10 mouse cellular contexts compared by ENCODE assay signal in genomic region chr12:72790538-72790937, GRCm38 (mm10). TPM values are rescaled to one million over a fixed set of nuclear protein-coding genes. Genes with fewer than 3 reads are reported as not detected.
A peak's percentile ranks its signal among the peaks of the same experiment; 100 is the strongest.
DNase-seq lines count a peak whose midpoint lies in the region; ATAC-seq and TF ChIP-seq lines count a peak whose summit lies in the region.
"Had no signal": no experiment of that assay in that cellular context is flagged by ENCODE, and none has a peak within 500 bp of the region (broad histone marks: within the 10 kb centered on the region; RNA-seq: fewer than 3 reads in every experiment).

No protein-coding gene starts in this region.

- TF ChIP-seq POLR2A in MEL (IDR thresholded peaks at IDR 0.05; ENCODE audit: control insufficient read depth in 1 of 2, insufficient read depth in 1 of 2, low read depth in 1 of 2, low read length in 2 of 2, poor library complexity in 1 of 2): no peak

- H3K4me3 ChIP-seq in forebrain, embryonic 14.5 days (ENCODE audit: low read depth, low read length): no peak overlapping the region
- no peak overlapping the region for H3K4me3 ChIP-seq in forebrain, embryonic 10.5 days
- no peak overlapping the region for H3K4me3 ChIP-seq in MEL (ENCODE audit: control insufficient read depth in 1 of 2, insufficient read depth in 1 of 2, low read depth in 2 of 2, low read length in 2 of 2)
- no peak overlapping the region for H3K4me3 ChIP-seq in liver, postnatal 0 days (ENCODE audit: low read depth, low read length)
- no peak overlapping the region for H3K4me3 ChIP-seq in forebrain, embryonic 16.5 days (replicated peaks; ENCODE audit: low read length)
- H3K4me3 ChIP-seq: heart, embryonic 13.5 days had no signal

- peaks cover under 1% of the 10 kb centered on the region; the same call in 1 of the 2 replicates for H3K79me2 ChIP-seq in MEL (ENCODE audit: control insufficient read depth, insufficient read depth, low read length, poor library complexity)

- no peaks in the 10 kb centered on the region for H3K27me3 ChIP-seq in forebrain, embryonic 14.5 days (replicated peaks; ENCODE audit: control insufficient read depth, insufficient read depth, low read length)
- H3K27me3 ChIP-seq in forebrain, embryonic 10.5 days (ENCODE audit: poor library complexity, severe bottlenecking): no peaks in the 10 kb centered on the region
- H3K27me3 ChIP-seq in MEL (ENCODE audit: control insufficient read depth in 1 of 2, insufficient read depth in 2 of 2, low read length in 2 of 2): no peaks in the 10 kb centered on the region
- H3K27me3 ChIP-seq in liver, postnatal 0 days (ENCODE audit: insufficient read depth, low read length): no peaks in the 10 kb centered on the region
- no peaks in the 10 kb centered on the region for H3K27me3 ChIP-seq in forebrain, embryonic 16.5 days (replicated peaks; ENCODE audit: control insufficient read depth, insufficient read depth, low read length)
- H3K27me3 ChIP-seq: heart, embryonic 13.5 days had no signal

- DNase-seq in forebrain, embryonic 14.5 days (ENCODE audit: low spot score): peak; percentile 47
- no peak for DNase-seq in forebrain, embryonic 10.5 days (ENCODE audit: extremely low spot score, low spot score)
- DNase-seq in MEL (ENCODE audit: low read depth, low spot score): peak; percentile 93
- peak; percentile 92 to 93 for DNase-seq in cerebellum, postnatal 10 days
- DNase-seq in liver, postnatal 0 days: peak; percentile 56
- no peak for DNase-seq in right cerebral cortex, postnatal 10 days (ENCODE audit: low spot score in 2 of 2)
- DNase-seq in adrenal gland, adult 2 months: no peak
- DNase-seq: kidney, postnatal 25 days had no signal

- no peak overlapping the region for H3K27ac ChIP-seq in forebrain, embryonic 14.5 days (ENCODE audit: low read depth, low read length)
- no peak overlapping the region for H3K27ac ChIP-seq in forebrain, embryonic 10.5 days
- no peak overlapping the region for H3K27ac ChIP-seq in MEL (ENCODE audit: control insufficient read depth, low read depth, low read length)
- H3K27ac ChIP-seq in liver, postnatal 0 days (ENCODE audit: low read depth): no peak overlapping the region
- no peak overlapping the region for H3K27ac ChIP-seq in forebrain, embryonic 16.5 days (ENCODE audit: low read length)
- H3K27ac ChIP-seq: heart, embryonic 13.5 days had no signal

- WGBS in forebrain, embryonic 14.5 days: 45% methylated on average over 7 of the region's 7 CpGs
- 76% methylated on average over 7 of the region's 7 CpGs for WGBS in forebrain, embryonic 10.5 days
- 55% methylated on average over 7 of the region's 7 CpGs for WGBS in liver, postnatal 0 days (ENCODE audit: insufficient replicate concordance)
- WGBS in forebrain, embryonic 16.5 days: 59% methylated on average over 7 of the region's 7 CpGs

- H3K4me2 ChIP-seq in forebrain, embryonic 14.5 days (ENCODE audit: low read length): no peak overlapping the region
- H3K4me2 ChIP-seq in liver, postnatal 0 days (ENCODE audit: low read depth, low read length): no peak overlapping the region
- H3K4me2 ChIP-seq in forebrain, embryonic 16.5 days (ENCODE audit: low read length): no peak overlapping the region
- H3K4me2 ChIP-seq: heart, embryonic 13.5 days had no signal

- no peak for ATAC-seq in forebrain, embryonic 14.5 days
- ATAC-seq in liver, postnatal 0 days: peak; percentile 88
- no peak for ATAC-seq in forebrain, embryonic 16.5 days

- H3K9ac ChIP-seq in forebrain, embryonic 14.5 days (ENCODE audit: low read length): no peak overlapping the region
- H3K9ac ChIP-seq in MEL (ENCODE audit: control insufficient read depth, low read depth, low read length, poor library complexity, severe bottlenecking): no peak overlapping the region
- no peak overlapping the region for H3K9ac ChIP-seq in liver, postnatal 0 days (replicated peaks)
- H3K9ac ChIP-seq in forebrain, embryonic 16.5 days (replicated peaks; ENCODE audit: low read depth, low read length): no peak overlapping the region
- H3K9ac ChIP-seq: heart, embryonic 13.5 days had no signal

- no peaks in the 10 kb centered on the region for H3K9me3 ChIP-seq in forebrain, embryonic 14.5 days (replicated peaks; ENCODE audit: control insufficient read depth, low read length)
- H3K9me3 ChIP-seq in forebrain, embryonic 10.5 days: no peaks in the 10 kb centered on the region
- no peaks in the 10 kb centered on the region for H3K9me3 ChIP-seq in MEL (replicated peaks; ENCODE audit: insufficient read depth, low read length)
- no peaks in the 10 kb centered on the region for H3K9me3 ChIP-seq in liver, postnatal 0 days (ENCODE audit: low read length)
- H3K9me3 ChIP-seq in forebrain, embryonic 16.5 days (ENCODE audit: control insufficient read depth, low read length): no peaks in the 10 kb centered on the region
- H3K9me3 ChIP-seq: heart, embryonic 13.5 days had no signal

- H3K36me3 ChIP-seq in forebrain, embryonic 14.5 days (ENCODE audit: control insufficient read depth, insufficient read depth, low read length): peaks cover 37% of the 10 kb centered on the region
- H3K36me3 ChIP-seq in forebrain, embryonic 10.5 days (replicated peaks): peaks cover 56% of the 10 kb centered on the region
- peaks cover 14 to 23% of the 10 kb centered on the region in 2 experiments for H3K36me3 ChIP-seq in MEL (ENCODE audit: control insufficient read depth in 1 of 2, insufficient read depth in 2 of 2, low read length in 2 of 2)
- peaks cover 45% of the 10 kb centered on the region for H3K36me3 ChIP-seq in liver, postnatal 0 days (replicated peaks; ENCODE audit: insufficient read depth, low read length)
- H3K36me3 ChIP-seq in forebrain, embryonic 16.5 days (ENCODE audit: control insufficient read depth, insufficient read depth): peaks cover 15% of the 10 kb centered on the region

- TF ChIP-seq CTCF in MEL (IDR thresholded peaks at IDR 0.05 in 2 of 3, conservative IDR thresholded peaks at IDR 0.05 in 1 of 3; ENCODE audit: control insufficient read depth in 1 of 3, insufficient read depth in 1 of 3, low read depth in 2 of 3, low read length in 3 of 3, poor library complexity in 1 of 3, severe bottlenecking in 1 of 3): no peak; a peak in 1 of 6 replicates
- TF ChIP-seq CTCF in liver, postnatal 0 days (IDR thresholded peaks at IDR 0.05; ENCODE audit: low read depth): peak; percentile 47

- TF ChIP-seq RAD21 in MEL (IDR thresholded peaks at IDR 0.05; ENCODE audit: low read depth, low read length): no peak

- no peaks in the 10 kb centered on the region for H3K4me1 ChIP-seq in forebrain, embryonic 14.5 days (ENCODE audit: control insufficient read depth, insufficient read depth, low read length)
- H3K4me1 ChIP-seq in forebrain, embryonic 10.5 days: no peaks in the 10 kb centered on the region
- peaks cover 0 to 15% of the 10 kb centered on the region in 2 experiments; a peak in 3 of 4 replicates for H3K4me1 ChIP-seq in MEL (ENCODE audit: control insufficient read depth in 1 of 2, insufficient read depth in 2 of 2, low read length in 2 of 2)
- peaks cover 6% of the 10 kb centered on the region for H3K4me1 ChIP-seq in liver, postnatal 0 days (ENCODE audit: insufficient read depth)
- H3K4me1 ChIP-seq in forebrain, embryonic 16.5 days (replicated peaks; ENCODE audit: control insufficient read depth, insufficient read depth, low read length): no peaks in the 10 kb centered on the region

- TF ChIP-seq EP300 in MEL (IDR thresholded peaks at IDR 0.05; ENCODE audit: low read depth in 1 of 2, low read length in 2 of 2): peak; percentile 91 to 93
- TF ChIP-seq EP300 in liver, postnatal 0 days (IDR thresholded peaks at IDR 0.05; ENCODE audit: low read depth): peak; percentile 83; the same call in 1 of the 2 replicates

TF ChIP-seq in MEL, 35 proteins besides CTCF, POLR2A, EP300 and RAD21 (continues in another document):
- TF ChIP-seq POLR2AphosphoS2 (IDR thresholded peaks at IDR 0.05; ENCODE audit: low read length): no peak
- TF ChIP-seq MYB (IDR thresholded peaks at IDR 0.05; ENCODE audit: low read depth, low read length): peak; percentile 77
- peak; percentile 93 for TF ChIP-seq GATA1 (IDR thresholded peaks at IDR 0.05; ENCODE audit: low read depth, low read length)
- no peak for TF ChIP-seq GABPA (IDR thresholded peaks at IDR 0.05; ENCODE audit: low read depth, low read length)
- no peak for TF ChIP-seq NELFE (IDR thresholded peaks at IDR 0.05; ENCODE audit: low read depth, low read length)
- TF ChIP-seq CHD2 (IDR thresholded peaks at IDR 0.05; ENCODE audit: low read length): no peak
- no peak for TF ChIP-seq JUND (IDR thresholded peaks at IDR 0.05; ENCODE audit: low read depth, low read length)
- TF ChIP-seq SIN3A (IDR thresholded peaks at IDR 0.05; ENCODE audit: low read length): peak; percentile 86
- peak; percentile 91 for TF ChIP-seq TCF12 (IDR thresholded peaks at IDR 0.05; ENCODE audit: low read depth, low read length)
- no peak for TF ChIP-seq E2F4 (IDR thresholded peaks at IDR 0.05; ENCODE audit: borderline replicate concordance, low read depth, low read length)
- TF ChIP-seq ELF1 (IDR thresholded peaks at IDR 0.05; ENCODE audit: low read depth, low read length): no peak
- TF ChIP-seq MAX (IDR thresholded peaks at IDR 0.05; ENCODE audit: low read length): peak; percentile 93
- peak; percentile 86 for TF ChIP-seq RCOR1 (IDR thresholded peaks at IDR 0.05; ENCODE audit: low read depth, low read length)
- peak; percentile 39; the same call in 1 of the 2 replicates for TF ChIP-seq ZNF384 (IDR thresholded peaks at IDR 0.05; ENCODE audit: low read depth, low read length)
- no peak for TF ChIP-seq ZC3H11A (IDR thresholded peaks at IDR 0.05; ENCODE audit: low read depth, low read length)
- TF ChIP-seq KAT2A (conservative IDR thresholded peaks at IDR 0.05; ENCODE audit: low read depth, low read length): no peak
- TF ChIP-seq BHLHE40 (IDR thresholded peaks at IDR 0.05; ENCODE audit: borderline replicate concordance, low read depth, low read length): peak; percentile 91
- peak; percentile 93 for TF ChIP-seq TAL1 (IDR thresholded peaks at IDR 0.05; ENCODE audit: low read length)
- peak; percentile 65; the same call in 1 of the 2 replicates for TF ChIP-seq MYC (IDR thresholded peaks at IDR 0.05; ENCODE audit: low read depth, low read length)
- peak; percentile 79 for TF ChIP-seq ETS1 (IDR thresholded peaks at IDR 0.05; ENCODE audit: low read depth, low read length)

RNA-seq across cellular contexts. Expression of gene Ppm1a, which starts 33.3 kb away (rescaled TPM):
- polyA plus RNA-seq in forebrain, embryonic 14.5 days (2014; fragmentation: Nextera tagmentation; extraction: Ambion mirVana): 45.8 and 53.0 TPM in 2 replicates
- 32.8 and 39.6 TPM in 2 replicates for polyA plus RNA-seq in forebrain, embryonic 10.5 days (2016; fragmentation: Nextera tagmentation; extraction: Ambion mirVana)
- 119 and 127 TPM in 2 replicates for total RNA-seq in MEL (2012; rRNA removed)
- 100 to 1,000 TPM in 1 of 2 experiments, not detected in 1; 111 TPM for polyA plus RNA-seq in MEL (2012; ENCODE audit: insufficient read depth in 1 of 2, insufficient read length in 2 of 2, low read depth in 1 of 2, low replicate concordance in 2 of 2, missing spikeins in 1 of 2)
- 36.1 and 42.8 TPM in 2 replicates for polyA plus RNA-seq in liver, postnatal 0 days (2015; fragmentation: Nextera tagmentation; extraction: Ambion mirVana)
- 100 to 1,000 TPM; 232 to 265 TPM for total RNA-seq in adrenal gland, adult 2 months (2021)
- polyA plus RNA-seq in adrenal gland, adult 2 months (2012; rRNA removed): 39.0 and 48.1 TPM in 2 replicates
- 52.8 and 55.0 TPM in 2 replicates for polyA plus RNA-seq in forebrain, embryonic 16.5 days (2015; fragmentation: Nextera tagmentation; extraction: Ambion mirVana)

Comparison
In these comparisons a context has a peak if more than half of its experiments do, and no peak if none do; other contexts are left out.
1. DNase-seq: peak in forebrain, embryonic 14.5 days (single experiment), MEL (single experiment), cerebellum, postnatal 10 days (2 of 2) and liver, postnatal 0 days (single experiment); none in forebrain, embryonic 10.5 days (single experiment), right cerebral cortex, postnatal 10 days (0 of 2) and adrenal gland, adult 2 months (single experiment).